Mouse (Mus musculus): ENCODE measurements around the gene Tspan5. TPM values are rescaled to one million over a fixed set of nuclear protein-coding genes. Genes with fewer than 3 reads are reported as not detected.

The Tspan5 gene
- polyA plus RNA-seq, 1 experiment from 2014 or later = 60.2 TPM

DNA sequence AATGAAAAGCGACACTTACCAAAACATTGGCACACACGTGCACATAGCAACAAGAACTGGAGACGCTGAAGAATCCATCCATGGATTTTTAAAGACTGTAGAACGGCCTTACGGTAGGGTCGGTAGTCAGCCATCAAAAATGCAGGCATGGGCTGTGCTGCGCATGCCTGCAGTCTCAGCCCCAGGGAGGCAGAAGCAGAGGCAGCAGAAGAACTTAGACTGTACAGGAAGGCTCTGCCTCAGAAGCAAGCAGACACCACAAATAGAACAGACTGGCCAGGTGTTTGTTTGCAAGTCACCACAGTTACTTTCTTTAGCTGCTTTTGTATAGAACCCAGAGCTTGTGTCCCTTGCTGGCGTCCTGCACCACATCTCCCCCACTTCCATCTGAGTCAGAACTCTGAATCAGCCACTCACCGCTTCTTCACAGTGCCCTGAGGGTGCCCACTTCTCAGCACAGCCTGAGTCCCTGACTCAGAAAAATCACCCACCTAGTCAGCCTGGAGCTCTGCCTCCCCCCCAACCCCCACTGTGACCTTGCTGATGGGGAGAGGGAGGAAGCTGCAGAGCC is 158.7 kb downstream of the Tspan5 start:
- peaks cover 69% of the 10 kb centered on the region for H3K36me3 ChIP-seq (ENCODE audit: poor library complexity, severe bottlenecking)
- H3K27ac ChIP-seq = no peak overlapping the region
- peaks cover 3% of the 10 kb centered on the region for H3K4me1 ChIP-seq
- 90% methylated on average over 9 of the region's 9 CpGs for WGBS
- no peak overlapping the region for H3K9ac ChIP-seq
- no peak for ATAC-seq
- no peaks in the 10 kb centered on the region for H3K9me3 ChIP-seq (replicated peaks)
- H3K27me3 ChIP-seq = no peaks in the 10 kb centered on the region
- H3K4me3 ChIP-seq = no peak overlapping the region
- no peak overlapping the region for H3K4me2 ChIP-seq

DNA sequence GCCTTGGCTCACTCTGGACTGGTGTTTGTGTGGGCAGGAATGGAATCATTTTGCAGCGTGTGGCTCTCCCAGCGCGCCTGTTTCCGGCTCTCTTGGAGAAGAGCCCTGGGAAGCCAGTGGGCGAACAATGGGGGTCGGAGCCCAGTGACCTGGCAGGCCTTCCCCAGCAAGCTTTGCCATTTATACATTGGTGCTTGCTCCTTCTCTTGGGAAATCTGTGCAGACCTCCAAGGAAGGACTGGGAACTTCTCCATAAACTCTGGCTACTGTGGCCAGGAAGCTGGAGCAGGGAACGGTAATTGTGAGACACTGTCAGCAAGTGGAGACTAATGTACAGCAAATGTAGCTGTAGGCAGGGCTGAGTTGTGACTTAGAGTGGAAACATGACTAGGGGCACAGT is 163.7 kb downstream of the Tspan5 start:
- no peak for ATAC-seq
- peaks cover 28% of the 10 kb centered on the region for H3K36me3 ChIP-seq (ENCODE audit: poor library complexity, severe bottlenecking)
- no peak overlapping the region for H3K4me3 ChIP-seq
- no peak overlapping the region for H3K9ac ChIP-seq
- H3K27me3 ChIP-seq = no peaks in the 10 kb centered on the region
- H3K27ac ChIP-seq = no peak overlapping the region
- H3K4me2 ChIP-seq = no peak overlapping the region
- H3K4me1 ChIP-seq = peaks cover 6% of the 10 kb centered on the region
- H3K9me3 ChIP-seq (replicated peaks) = no peaks in the 10 kb centered on the region
- 39% methylated on average over 7 of the region's 7 CpGs for WGBS

DNA sequence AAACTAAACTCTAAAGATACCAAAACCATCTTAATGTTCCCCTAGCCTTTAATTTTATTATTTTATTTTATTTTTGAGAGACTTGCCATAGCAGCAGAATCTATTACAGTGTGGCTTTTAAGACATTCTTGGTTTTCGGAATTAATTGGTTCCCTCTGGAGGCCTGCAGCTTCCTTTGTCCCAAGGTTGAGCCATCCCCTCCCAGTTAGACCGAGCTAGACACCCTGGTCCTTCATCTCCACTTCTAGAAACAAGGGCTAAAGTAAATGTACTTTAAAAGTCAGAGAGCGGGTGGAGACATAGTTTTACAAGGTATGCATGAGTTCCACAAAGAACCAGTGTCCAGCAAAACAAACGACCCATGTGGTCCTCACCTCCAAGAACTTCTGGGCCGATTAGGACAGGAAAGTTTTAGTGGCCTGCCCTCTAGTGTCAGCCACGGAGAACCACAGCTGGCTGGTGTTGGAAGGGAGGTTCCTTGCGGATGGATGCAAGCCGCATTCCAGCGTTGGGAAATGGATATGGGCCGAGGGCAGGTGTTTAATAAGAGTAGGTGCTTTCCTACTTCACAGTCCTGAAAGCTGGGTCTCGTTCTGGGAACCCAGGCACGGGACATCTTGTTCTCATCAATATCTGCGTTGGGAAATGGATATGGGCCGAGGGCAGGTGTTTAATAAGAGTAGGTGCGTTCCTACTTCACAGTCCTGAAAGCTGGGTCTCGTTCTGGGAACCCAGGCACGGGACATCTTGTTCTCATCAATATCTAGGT is 164.3 kb downstream of the Tspan5 start:
- peaks cover 6% of the 10 kb centered on the region for H3K4me1 ChIP-seq

DNA sequence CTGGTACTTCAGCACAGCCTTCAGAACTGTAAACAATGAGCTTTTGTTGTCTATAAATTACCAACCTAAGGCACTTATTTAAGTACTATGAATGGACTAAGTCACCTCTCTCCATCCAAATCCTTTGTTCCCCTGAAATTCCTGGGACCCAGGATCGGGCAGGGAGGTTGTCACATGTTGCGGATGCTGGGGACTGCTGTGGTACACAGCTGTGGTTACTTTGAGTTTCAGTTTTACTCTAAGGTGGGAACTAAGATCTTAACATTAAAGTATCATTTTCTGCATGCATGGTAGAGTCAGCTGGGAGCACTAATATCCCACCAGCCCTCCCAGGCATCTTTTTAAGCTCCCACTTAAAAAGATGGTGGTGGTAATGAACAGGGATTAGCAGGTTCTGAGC is 167.3 kb downstream of the Tspan5 start:
- Histone ChIP-seq H3K27me3 (no peaks in the 10 kb centered on the region), H3K4me3 (no peak overlapping the region), H3K9me3 (replicated peaks) (no peaks in the 10 kb centered on the region), H3K4me2 (no peak overlapping the region), H3K9ac (no peak overlapping the region), H3K27ac (no peak overlapping the region), H3K4me1 (peaks cover 6% of the 10 kb centered on the region), H3K36me3 (ENCODE audit: poor library complexity, severe bottlenecking) (no peaks in the 10 kb centered on the region)
- WGBS = 68% methylated on average over 2 of the region's 2 CpGs
- ATAC-seq = no peak

More for the DNA sequence above, 164.3 kb downstream of the Tspan5 start:
- Histone ChIP-seq H3K27ac (no peak overlapping the region), H3K27me3 (no peaks in the 10 kb centered on the region), H3K4me3 (no peak overlapping the region), H3K36me3 (ENCODE audit: poor library complexity, severe bottlenecking) (peaks cover 22% of the 10 kb centered on the region), H3K4me2 (no peak overlapping the region), H3K9ac (no peak overlapping the region), H3K9me3 (replicated peaks) (no peaks in the 10 kb centered on the region)
- WGBS = 34% methylated on average over 17 of the region's 17 CpGs
- ATAC-seq = peak; percentile 83

DNA sequence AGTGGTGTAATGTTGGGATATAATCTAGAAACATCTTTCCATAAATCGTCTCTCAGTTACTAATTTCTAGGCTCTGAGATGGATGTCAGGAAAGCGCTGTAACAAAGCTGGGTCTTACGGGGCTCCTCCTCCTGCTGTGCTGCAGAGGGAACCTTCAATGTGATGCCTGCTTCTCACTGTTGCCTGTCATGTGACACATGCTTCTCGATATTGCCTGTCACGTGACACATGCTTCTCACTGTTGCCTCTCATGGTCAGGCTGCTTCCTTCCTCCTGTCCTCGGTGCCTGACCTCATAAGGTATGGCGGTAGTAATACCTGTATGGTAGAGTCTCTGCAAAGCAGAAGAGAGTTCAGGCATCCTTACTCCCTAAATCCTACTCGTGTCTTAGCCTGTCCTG is 170.5 kb downstream of the Tspan5 start:
- Histone ChIP-seq H3K4me2 (no peak overlapping the region), H3K27ac (no peak overlapping the region), H3K36me3 (ENCODE audit: poor library complexity, severe bottlenecking) (no peaks in the 10 kb centered on the region), H3K9ac (no peak overlapping the region), H3K4me1 (no peaks in the 10 kb centered on the region), H3K27me3 (no peaks in the 10 kb centered on the region), H3K4me3 (no peak overlapping the region), H3K9me3 (replicated peaks) (no peaks in the 10 kb centered on the region)
- 90% methylated on average over 8 of the region's 8 CpGs for WGBS
- no peak for ATAC-seq

DNA sequence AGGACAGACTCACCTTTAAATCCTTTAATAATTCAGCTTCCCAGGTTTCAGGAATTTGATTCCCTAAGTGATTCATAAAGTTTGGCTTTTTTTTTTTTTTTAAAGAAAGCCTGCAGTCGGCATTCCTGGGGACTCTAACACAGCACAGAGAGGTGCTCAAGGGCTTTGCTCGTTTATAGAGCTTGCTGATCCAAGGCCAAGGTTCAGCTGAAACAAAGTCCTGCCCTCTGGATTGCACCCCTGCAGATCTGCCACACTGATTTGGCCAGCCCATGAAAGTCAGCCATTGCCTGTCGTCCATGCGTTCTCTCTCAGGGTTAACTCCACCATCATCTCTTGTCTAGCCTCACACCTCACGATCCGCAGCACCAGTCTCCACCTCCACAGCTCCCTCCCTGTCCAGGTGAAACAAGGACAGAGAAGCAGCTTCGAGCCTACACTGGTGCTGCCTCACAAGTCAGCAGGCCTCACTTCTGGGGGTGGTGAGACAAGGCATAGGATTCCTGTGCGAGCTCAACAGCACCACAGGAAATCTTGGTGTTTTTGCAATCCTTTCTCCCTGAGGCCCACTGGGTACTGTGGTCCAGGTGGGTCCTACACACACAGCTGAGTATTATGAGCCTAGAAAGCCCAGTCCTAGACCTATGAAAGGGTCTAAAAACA is 172.8 kb downstream of the Tspan5 start:
- no peaks in the 10 kb centered on the region for H3K4me1 ChIP-seq
- WGBS = 64% methylated on average over 8 of the region's 8 CpGs
- no peaks in the 10 kb centered on the region for H3K9me3 ChIP-seq (replicated peaks)
- H3K27me3 ChIP-seq = no peaks in the 10 kb centered on the region
- no peak overlapping the region for H3K4me3 ChIP-seq
- H3K4me2 ChIP-seq = no peak overlapping the region
- H3K9ac ChIP-seq = no peak overlapping the region
- H3K36me3 ChIP-seq (ENCODE audit: poor library complexity, severe bottlenecking) = 0 out of 2 replicates have a peak, but pooled peaks cover 1% of the 10 kb centered on the region
- no peak overlapping the region for H3K27ac ChIP-seq
- no peak for ATAC-seq

DNA sequence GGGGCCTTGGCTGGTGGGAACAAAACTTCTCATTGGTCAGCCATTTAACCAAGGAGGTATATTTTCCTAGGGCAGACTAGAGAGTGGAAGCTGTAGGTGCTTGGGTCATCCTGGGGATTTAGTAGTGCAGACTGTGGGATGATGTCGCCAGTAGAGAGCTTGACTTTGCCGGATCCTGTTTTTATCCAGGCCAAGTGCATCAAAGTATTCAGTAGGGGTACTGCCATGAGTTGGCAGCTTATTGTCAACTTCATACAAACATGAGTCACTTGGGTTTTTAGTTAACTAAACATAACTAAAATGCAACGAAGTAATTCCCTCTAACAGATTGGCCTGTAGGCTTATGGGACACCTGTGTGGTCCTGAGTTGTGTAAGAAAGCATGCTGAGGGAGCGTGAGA is 174.6 kb downstream of the Tspan5 start:
- Histone ChIP-seq H3K9me3 (replicated peaks) (no peaks in the 10 kb centered on the region), H3K9ac (no peak overlapping the region), H3K4me3 (no peak overlapping the region), H3K4me2 (no peak overlapping the region), H3K27ac (no peak overlapping the region), H3K36me3 (ENCODE audit: poor library complexity, severe bottlenecking) (0 out of 2 replicates have a peak, but pooled peaks cover 2% of the 10 kb centered on the region), H3K27me3 (no peaks in the 10 kb centered on the region), H3K4me1 (no peaks in the 10 kb centered on the region)
- ATAC-seq = no peak
- 89% methylated on average over 4 of the region's 4 CpGs for WGBS

DNA sequence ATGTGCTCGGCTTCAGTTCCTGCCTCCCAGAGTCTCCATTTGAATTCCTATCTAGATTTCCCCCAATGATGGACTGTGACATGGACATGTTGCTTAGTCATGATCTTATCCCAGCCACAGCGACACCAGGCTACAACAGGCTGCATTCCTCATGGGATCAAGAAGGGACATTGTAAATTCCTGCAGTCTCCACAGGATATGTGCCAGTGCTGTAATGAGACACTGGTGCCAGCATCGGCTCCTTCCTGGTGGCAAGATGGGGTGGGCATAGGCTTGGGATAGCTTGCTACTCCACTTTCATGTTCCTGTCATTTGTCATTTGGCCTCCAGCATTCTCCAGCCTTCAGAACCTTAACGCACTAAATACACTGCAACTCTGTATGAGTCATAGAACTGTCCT is 175.0 kb downstream of the Tspan5 start:
- no peak for ATAC-seq
- no peak overlapping the region for H3K9ac ChIP-seq

DNA sequence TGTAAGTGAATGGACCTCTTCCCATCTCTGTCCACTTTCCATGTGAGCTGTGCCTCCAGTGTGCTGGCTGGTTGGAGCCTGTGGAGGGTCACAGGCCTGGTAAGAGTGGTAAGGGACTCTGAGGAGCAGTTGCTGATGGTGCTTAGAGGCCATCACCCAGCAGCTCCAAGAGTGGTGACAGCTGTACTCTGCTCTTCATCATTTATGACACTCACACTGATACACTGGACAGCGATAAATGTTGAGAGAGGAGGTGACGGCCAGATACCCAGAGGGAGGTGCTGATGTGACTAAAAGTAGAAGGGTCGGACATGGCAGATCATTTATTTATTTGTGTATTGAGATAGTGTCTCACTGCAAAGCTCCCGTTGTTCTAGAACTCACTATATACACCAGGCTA is 176.2 kb downstream of the Tspan5 start:
- H3K9ac ChIP-seq = no peak overlapping the region
- H3K9me3 ChIP-seq (replicated peaks) = no peaks in the 10 kb centered on the region
- no peak overlapping the region for H3K4me2 ChIP-seq
- no peaks in the 10 kb centered on the region for H3K27me3 ChIP-seq
- no peak overlapping the region for H3K4me3 ChIP-seq
- H3K27ac ChIP-seq = no peak overlapping the region
- 94% methylated on average over 4 of the region's 4 CpGs for WGBS
- no peak for ATAC-seq
- no peaks in the 10 kb centered on the region for H3K4me1 ChIP-seq
- 0 out of 2 replicates have a peak, but pooled peaks cover 2% of the 10 kb centered on the region for H3K36me3 ChIP-seq (ENCODE audit: poor library complexity, severe bottlenecking)

More for the DNA sequence above, 175.0 kb downstream of the Tspan5 start:
- WGBS = 84% methylated on average over 4 of the region's 4 CpGs
- Histone ChIP-seq H3K27me3 (no peaks in the 10 kb centered on the region), H3K4me1 (no peaks in the 10 kb centered on the region), H3K9me3 (replicated peaks) (no peaks in the 10 kb centered on the region), H3K4me2 (no peak overlapping the region), H3K36me3 (ENCODE audit: poor library complexity, severe bottlenecking) (0 out of 2 replicates have a peak, but pooled peaks cover 2% of the 10 kb centered on the region), H3K27ac (no peak overlapping the region), H3K4me3 (no peak overlapping the region)

DNA sequence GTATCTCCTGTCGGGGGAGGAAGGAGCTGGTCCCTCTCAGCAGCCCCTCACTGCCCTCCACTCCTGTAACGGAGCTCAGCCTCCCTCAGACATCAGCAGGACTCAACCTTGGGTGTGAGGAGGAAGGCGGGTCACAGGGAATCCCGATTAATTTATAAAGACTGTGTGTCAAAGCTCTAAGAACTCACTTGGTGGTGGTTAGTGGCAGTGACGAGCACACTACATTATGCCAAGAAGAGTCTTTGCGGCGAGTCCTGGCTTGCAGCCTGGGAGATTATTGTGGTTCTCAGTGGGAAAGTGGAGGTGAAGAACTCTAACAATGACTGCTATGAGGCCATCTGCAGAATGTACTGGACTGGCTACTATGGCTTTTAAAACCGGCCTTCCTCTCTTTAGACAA is 184.2 kb downstream of the Tspan5 start:
- WGBS = 72% methylated on average over 8 of the region's 8 CpGs
- no peaks in the 10 kb centered on the region for H3K9me3 ChIP-seq (replicated peaks)

DNA sequence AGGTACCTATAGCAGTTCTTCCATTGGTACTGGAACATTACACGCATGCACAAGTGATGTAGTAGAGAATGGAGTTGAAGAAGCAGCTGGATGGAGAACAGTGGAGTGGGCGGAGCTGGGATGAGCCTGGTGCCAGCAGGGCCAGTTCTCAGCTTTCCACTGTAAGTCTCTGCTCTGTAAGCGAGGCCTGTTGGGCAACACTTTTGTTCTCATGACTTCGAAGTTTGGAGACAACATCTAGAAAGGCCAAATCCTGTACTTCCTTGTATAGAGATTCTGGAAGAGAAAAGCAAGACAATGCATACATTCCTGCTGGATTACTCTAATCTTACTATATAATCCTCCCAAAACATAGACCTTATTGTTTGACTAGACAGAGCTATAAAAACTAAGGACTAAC is 185.4 kb downstream of the Tspan5 start:
- no peaks in the 10 kb centered on the region for H3K4me1 ChIP-seq
- no peaks in the 10 kb centered on the region for H3K27me3 ChIP-seq
- no peak overlapping the region for H3K9ac ChIP-seq
- no peaks in the 10 kb centered on the region for H3K9me3 ChIP-seq (replicated peaks)
- 99% methylated on average over 4 of the region's 4 CpGs for WGBS
- ATAC-seq = no peak
- H3K4me2 ChIP-seq = no peak overlapping the region
- no peak overlapping the region for H3K4me3 ChIP-seq
- no peak overlapping the region for H3K27ac ChIP-seq
- H3K36me3 ChIP-seq (ENCODE audit: poor library complexity, severe bottlenecking) = peaks cover 49% of the 10 kb centered on the region

More for the DNA sequence above, 184.2 kb downstream of the Tspan5 start:
- Histone ChIP-seq H3K9ac (no peak overlapping the region), H3K36me3 (ENCODE audit: poor library complexity, severe bottlenecking) (peaks cover 45% of the 10 kb centered on the region), H3K27me3 (no peaks in the 10 kb centered on the region), H3K4me1 (no peaks in the 10 kb centered on the region), H3K4me3 (no peak overlapping the region), H3K4me2 (no peak overlapping the region), H3K27ac (no peak overlapping the region)
- no peak for ATAC-seq

DNA sequence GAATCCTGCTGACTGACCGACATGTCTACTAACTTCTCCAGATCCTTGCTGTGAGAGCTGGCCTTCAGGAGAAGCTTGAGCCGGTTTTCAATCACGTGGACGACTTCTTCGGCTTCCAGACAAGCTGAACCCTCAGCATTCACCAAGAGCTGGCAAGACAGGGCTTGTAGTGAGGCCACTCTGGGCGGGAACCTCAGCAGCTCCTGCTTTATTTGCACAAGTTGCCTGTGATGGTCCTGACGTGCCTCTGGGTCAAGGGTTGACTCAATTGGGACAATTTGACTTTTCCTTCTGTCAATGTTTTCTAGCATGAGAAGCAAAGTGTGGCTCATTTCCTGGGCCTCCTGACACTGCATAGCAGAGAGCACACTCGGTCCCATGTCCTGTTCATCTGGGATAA is 194.8 kb downstream of the Tspan5 start:
- ATAC-seq = no peak
- no peaks in the 10 kb centered on the region for H3K4me1 ChIP-seq
- H3K27me3 ChIP-seq = no peaks in the 10 kb centered on the region
- no peak overlapping the region for H3K27ac ChIP-seq
- H3K9me3 ChIP-seq (replicated peaks) = peaks cover 4% of the 10 kb centered on the region; the same call in 1 of the 2 replicates
- H3K9ac ChIP-seq = no peak overlapping the region
- H3K4me3 ChIP-seq = no peak overlapping the region
- peaks cover 43% of the 10 kb centered on the region for H3K36me3 ChIP-seq (ENCODE audit: poor library complexity, severe bottlenecking)
- H3K4me2 ChIP-seq = no peak overlapping the region
- 96% methylated on average over 8 of the region's 8 CpGs for WGBS
